Mouse (Mus musculus): ENCODE results near the gene Rab40c. TPM values are rescaled to one million over a fixed set of nuclear protein-coding genes. Genes with fewer than 3 reads are reported as not detected.

The Rab40c gene
- total RNA-seq, 2 experiments from 2014 or later: 41.2 TPM

Other genes starting within 250 kb of the Rab40c start
- 100 to 1,000 TPM; 151 to 157 TPM for gene Gng13, start 202.6 kb downstream of the Rab40c start, total RNA-seq (2021)
- gene Chtf18, start 192.3 kb downstream of the Rab40c start, total RNA-seq (2021): 1 to 10 TPM; 1.2 to 1.5 TPM
- 10 to 100 TPM; 60.9 to 64.4 TPM for gene Rpusd1, start 192.1 kb downstream of the Rab40c start, total RNA-seq (2021)
- gene Mslnl, start 183.7 kb downstream of the Rab40c start, total RNA-seq (2021): under 1 TPM; 0.44 to 0.75 TPM
- gene Msln, start 165.3 kb downstream of the Rab40c start, total RNA-seq (2021): 1 to 10 TPM; 2.3 to 2.5 TPM
- gene Narfl, start 146.0 kb downstream of the Rab40c start, total RNA-seq (2021): 10 to 100 TPM; 31.3 to 37.1 TPM
- 100 to 1,000 TPM; 112 to 119 TPM for gene Haghl, start 134.1 kb downstream of the Rab40c start, total RNA-seq (2021)
- gene Ccdc78, start 133.1 kb downstream of the Rab40c start, total RNA-seq (2021): under 1 TPM in 1 of 2 experiments, not detected in 1; 0.19 TPM
- gene Fam173a, start 126.8 kb downstream of the Rab40c start, total RNA-seq (2021): 10 to 100 TPM; 92.7 to 99.1 TPM
- 1 to 10 TPM in 1 of 2 experiments, not detected in 1; 1.4 TPM for gene AC134908.4, start 124.1 kb downstream of the Rab40c start, total RNA-seq (2021)
- gene Metrn, start 122.6 kb downstream of the Rab40c start, total RNA-seq (2021): 10 to 100 TPM; 70.9 to 78.2 TPM
- gene Fbxl16, start 110.6 kb downstream of the Rab40c start, total RNA-seq (2021): 100 to 1,000 TPM; 588 to 680 TPM
- 10 to 100 TPM; 22.5 to 25.1 TPM for gene Wdr24, start 96.1 kb downstream of the Rab40c start, total RNA-seq (2021)
- gene Jmjd8, start 90.9 kb downstream of the Rab40c start, total RNA-seq (2021): 10 to 100 TPM; 43.5 to 52.3 TPM
- 100 to 1,000 TPM; 178 to 180 TPM for gene Stub1, start 86.3 kb downstream of the Rab40c start, total RNA-seq (2021)
- 10 to 100 TPM; 40.6 to 42.4 TPM for gene Rhbdl1, start 82.4 kb downstream of the Rab40c start, total RNA-seq (2021)
- gene Gm20683, start 78.0 kb downstream of the Rab40c start, total RNA-seq (2021): 10 to 100 TPM; 20.7 to 23.7 TPM
- 10 to 100 TPM; 89.5 to 92.8 TPM for gene Rhot2, start 74.9 kb downstream of the Rab40c start, total RNA-seq (2021)
- gene Wdr90, start 58.2 kb downstream of the Rab40c start, total RNA-seq (2021): 10 to 100 TPM; 26.0 to 31.5 TPM
- 10 to 100 TPM; 20.0 to 25.6 TPM for gene Mcrip2, start 51.0 kb downstream of the Rab40c start, total RNA-seq (2021)
- gene Mettl26, start 44.7 kb downstream of the Rab40c start, total RNA-seq (2021): 10 to 100 TPM; 38.7 to 40.2 TPM
- gene Wfikkn1, start 38.9 kb downstream of the Rab40c start, total RNA-seq (2021): 1 to 10 TPM; 1.4 to 1.7 TPM
- 100 to 1,000 TPM; 103 to 113 TPM for gene Pigq, start 25.2 kb upstream of the Rab40c start, total RNA-seq (2021)
- under 1 TPM; 0.54 to 0.98 TPM for gene Nhlrc4, start 25.2 kb upstream of the Rab40c start, total RNA-seq (2021)
- gene A930017K11Rik, start 32.8 kb upstream of the Rab40c start, total RNA-seq (2021): under 1 TPM; 0.37 to 0.65 TPM
- gene Capn15, start 66.1 kb upstream of the Rab40c start, total RNA-seq (2021): 10 to 100 TPM; 50.6 to 51.4 TPM
- 10 to 100 TPM; 97.8 to 98.4 TPM for gene Rab11fip3, start 149.8 kb upstream of the Rab40c start, total RNA-seq (2021)
- gene Decr2, start 170.6 kb upstream of the Rab40c start, total RNA-seq (2021): 10 to 100 TPM; 29.9 to 35.5 TPM
- gene Nme4, start 175.9 kb upstream of the Rab40c start, total RNA-seq (2021): 1 to 10 TPM; 3.2 to 3.9 TPM
- gene Tmem8, start 193.6 kb upstream of the Rab40c start, total RNA-seq (2021): 10 to 100 TPM; 13.8 to 14.0 TPM
- 10 to 100 TPM; 64.3 to 66.9 TPM for gene Mrpl28, start 203.8 kb upstream of the Rab40c start, total RNA-seq (2021)
- 10 to 100 TPM; 25.1 to 27.5 TPM for gene Axin1, start 219.0 kb upstream of the Rab40c start, total RNA-seq (2021)

All from left cerebral cortex, adult 18-20 months (tissue).